Mouse (Mus musculus) cerebellum, adult 8-10 months (tissue): ENCODE results near the gene Polr2l.

Experiments used
- DNase-seq: peaks from one replicate; pipeline ENCODE4 v3.0.0; 2022

Gene Polr2l

DNA sequence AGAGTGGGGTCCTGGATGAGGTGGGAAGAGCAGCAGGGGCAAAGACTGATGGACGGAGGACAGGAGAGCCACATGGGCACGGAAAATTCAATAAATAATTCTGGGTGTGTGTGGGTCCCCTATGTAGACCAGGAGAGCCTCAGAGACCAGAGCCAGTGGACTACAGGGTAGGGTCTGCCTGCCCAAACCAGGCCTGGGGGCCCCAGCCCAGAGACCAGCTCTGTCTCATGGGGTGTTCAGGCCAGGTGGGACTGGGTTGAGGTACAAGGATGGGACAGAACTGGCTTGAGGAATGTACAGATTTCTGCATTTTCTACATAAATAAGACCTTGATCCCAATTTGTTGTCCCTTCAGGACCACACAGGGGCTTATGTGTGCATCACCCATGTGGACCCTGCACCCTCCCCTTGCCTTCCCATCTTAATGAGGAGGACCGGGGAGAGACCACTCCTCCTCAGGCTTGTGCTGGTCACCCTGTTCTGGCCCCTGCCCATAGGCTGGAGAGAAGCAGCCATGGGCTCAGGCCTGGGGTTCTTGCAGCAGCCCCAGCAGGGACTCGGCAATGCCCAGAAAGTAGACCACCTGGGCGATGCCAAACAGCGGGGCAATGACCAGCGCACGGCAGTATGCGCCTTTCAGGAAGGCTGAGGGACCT is 44.2 kb downstream of the Polr2l start:
- peak; percentile 53 for DNase-seq

DNA sequence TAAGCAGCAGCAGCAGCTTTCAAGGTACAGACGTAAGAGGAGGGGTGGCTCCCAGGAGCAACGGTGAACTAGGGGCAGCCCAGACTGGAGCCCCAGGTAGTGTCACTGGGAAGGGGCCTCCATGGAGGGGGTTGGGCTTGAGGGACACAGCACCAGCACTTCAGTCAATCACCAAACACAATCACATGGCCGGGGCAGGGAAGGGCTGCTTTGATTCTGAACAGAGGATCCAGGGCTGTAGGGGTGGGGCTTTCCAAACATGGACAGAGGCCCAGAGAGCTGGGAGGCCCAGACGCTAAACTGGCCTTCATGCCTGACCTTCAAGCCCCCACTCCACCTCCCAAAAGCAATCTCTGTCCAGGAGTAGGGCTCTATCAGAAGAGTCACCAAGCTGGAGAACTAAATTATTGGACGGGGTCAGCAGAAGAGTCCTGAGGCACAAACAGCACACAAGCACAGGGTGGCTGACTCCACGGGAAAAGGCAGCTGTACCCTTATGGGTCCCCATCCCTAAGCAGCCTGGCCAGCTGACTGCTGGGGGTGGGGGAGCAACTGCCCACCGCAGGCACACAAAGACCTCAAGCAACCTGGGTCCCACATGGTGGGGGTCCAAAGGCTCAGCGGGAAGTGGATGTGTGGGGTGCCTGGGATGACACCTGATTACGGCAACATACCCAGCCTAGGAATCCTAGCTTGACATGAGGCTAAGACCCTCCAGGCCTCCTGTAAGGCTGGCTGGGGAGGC is 44.9 kb downstream of the Polr2l start:
- DNase-seq: peak; percentile 55

DNA sequence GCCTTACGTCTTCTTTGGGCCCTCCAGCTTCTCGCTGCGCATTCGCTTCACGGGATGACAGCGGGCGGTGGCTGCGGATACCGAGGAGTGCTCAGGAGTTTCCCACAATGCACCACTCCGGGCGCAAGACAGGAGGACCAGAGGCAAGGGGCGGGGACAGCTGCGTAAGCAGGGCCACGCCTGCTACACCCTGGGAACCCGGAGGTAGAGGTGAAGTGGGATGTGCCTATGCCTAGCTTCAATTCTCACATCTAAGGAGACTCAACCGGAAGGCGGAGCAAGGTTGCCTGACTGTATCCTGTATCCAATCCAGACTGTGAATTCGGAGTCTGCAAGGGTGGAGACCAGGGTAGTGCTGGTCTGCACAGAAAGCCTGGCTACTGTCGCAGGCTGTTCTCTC is 45.6 kb downstream of the Polr2l start, which contains the start of gene Cend1:
Gene Cend1 (minus strand): TSS at position 182 of the 400 bp plus-strand sequence.
- DNase-seq: peak; percentile 89

DNA sequence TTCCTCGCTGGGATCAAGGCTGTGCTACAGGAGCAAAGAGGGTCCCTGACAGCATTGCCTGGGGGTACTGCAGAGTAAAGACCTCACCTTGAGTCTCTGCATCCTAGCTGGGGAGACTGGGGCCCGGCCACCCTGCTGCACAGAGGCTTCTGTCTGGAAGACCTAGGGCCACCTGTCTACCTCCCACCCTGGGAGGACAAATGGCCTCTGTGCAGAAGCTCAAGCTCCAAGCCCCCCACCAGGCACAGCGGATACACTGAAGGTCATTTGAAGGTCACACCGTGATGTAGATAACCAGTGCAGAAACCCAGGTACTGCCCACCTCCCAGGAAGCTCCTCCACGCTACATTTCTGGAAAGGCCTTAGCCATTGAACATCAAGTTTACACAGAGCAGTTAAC is 46.2 kb downstream of the Polr2l start:
- DNase-seq: no peak

DNA sequence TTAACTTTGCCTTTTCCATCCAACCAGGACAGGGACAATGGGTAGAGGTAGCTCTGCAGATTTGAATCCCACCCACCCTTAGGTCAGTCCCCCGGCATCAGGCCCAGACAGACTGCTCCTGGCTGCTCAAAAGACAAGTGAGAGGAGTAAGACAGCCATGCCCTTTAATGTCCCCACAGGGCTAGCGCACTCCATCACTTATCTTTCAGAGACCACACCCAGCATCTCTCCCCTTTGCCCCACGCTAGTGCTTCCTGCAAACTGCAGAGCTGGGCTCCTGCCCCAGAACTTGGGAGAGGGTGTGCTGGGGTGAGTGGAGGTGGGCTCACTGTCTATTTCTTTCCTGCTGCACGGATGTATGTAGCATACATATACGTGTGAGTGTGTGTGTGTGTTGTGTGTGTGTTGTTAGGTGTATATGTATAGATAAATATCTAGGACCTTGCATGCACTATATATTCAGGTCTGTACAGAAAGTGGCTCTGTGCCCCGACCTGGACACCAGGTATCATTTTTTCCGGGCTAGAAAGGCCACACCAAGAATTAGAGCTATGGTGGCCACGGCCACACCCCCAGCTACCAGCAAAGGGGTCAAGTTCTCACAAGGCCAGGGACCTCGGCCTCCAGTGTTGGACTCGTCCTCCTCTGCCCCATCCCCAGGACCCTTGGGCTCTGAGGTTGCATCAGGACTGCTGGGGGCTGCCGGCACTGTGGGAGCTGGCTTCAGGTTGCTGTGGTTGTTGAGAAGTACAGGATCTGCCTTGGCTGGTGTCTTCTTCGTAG is 47.8 kb downstream of the Polr2l start:
- no peak for DNase-seq

DNA sequence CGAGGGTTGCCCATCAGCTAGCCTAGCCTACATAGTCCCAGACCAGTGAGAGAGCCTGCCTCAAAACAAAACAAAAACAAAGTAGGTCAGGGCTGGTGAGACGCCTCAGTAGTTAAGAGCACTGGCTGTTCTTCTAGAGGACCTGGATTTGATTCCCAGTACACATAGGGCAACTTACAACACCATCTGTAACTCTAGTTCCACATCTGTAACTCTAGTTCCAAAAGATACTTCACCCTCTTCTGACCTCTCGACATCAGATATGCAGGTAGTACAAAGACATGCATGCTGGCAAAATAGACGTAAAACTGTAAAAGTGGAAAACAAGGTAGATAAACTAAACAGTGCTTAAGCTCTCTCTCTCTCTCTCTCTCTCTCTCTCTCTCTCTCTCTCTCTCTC is 51.1 kb downstream of the Polr2l start:
- DNase-seq: no peak
